Mouse (Mus musculus): Measurements from ENCODE around the gene Adamts2.

- TF ChIP-seq CTCF (IDR thresholded peaks at IDR 0.05; ENCODE audit: extremely low read depth, insufficient read depth, insufficient read length, insufficient replicate concordance), result no peak
- TF ChIP-seq POLR2A (IDR thresholded peaks at IDR 0.05; ENCODE audit: low read depth, low read length), result no peak
Observed at GRCm38 (mm10) chr11:50739453-50739852, 137.6 kb downstream of the Adamts2 start.

All from spleen, adult 2 months (tissue).